Mouse (Mus musculus) hematopoietic stem cell, adult 5-6 weeks (primary cell): Measurements from ENCODE around the gene Ank3. TPM values are rescaled to one million over a fixed set of nuclear protein-coding genes. Genes with fewer than 3 reads are reported as not detected.

Experiments used
- ATAC-seq, 2 experiments: fragments of 125-278 bp in 1 of 2; replicated peaks in 1 of 2; 2 replicates each; pipeline ENCODE4 v1.8.0; 2016 to 2017; ENCODE audit warnings: inconsistent platforms in 2 of 2, mild to moderate bottlenecking in 2 of 2, moderate number of reproducible peaks in 2 of 2, low read depth in 1 of 2, moderate TSS enrichment in 1 of 2; ENCODE audit not compliant: low FRiP score in 2 of 2, poor library complexity in 2 of 2, severe bottlenecking in 2 of 2, insufficient read depth in 1 of 2, low TSS enrichment in 1 of 2
- total RNA-seq: library from RNA; stranded (forward); fragments of 172-1452, 232-1000 nt; gene quantifications from 2 replicates; pipeline ENCODE4 v1.2.3, GENCODE M21; 2017

The Ank3 gene
- total RNA-seq, 1 experiment from 2014 or later: not detected

DNA sequence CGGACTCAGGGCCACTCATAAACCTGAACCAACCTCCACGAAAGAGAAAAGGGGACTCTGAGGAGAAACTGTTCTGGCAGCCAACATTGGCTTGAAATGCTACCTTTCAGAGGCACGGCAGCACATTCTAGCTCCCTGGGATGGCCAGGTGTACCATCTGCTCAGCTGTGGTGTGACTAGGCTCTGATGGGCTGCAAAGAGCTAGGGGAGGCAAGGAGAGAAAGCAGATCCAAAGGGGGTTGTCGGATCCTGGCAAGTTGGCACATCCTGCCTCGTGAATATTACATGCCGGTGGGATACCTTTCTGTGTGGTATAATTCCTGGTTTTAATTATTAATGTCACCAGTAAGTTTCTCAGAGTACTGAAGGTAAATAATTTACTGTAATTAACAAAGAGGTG is 548.5 kb downstream of the Ank3 start:
- ATAC-seq: no peak

DNA sequence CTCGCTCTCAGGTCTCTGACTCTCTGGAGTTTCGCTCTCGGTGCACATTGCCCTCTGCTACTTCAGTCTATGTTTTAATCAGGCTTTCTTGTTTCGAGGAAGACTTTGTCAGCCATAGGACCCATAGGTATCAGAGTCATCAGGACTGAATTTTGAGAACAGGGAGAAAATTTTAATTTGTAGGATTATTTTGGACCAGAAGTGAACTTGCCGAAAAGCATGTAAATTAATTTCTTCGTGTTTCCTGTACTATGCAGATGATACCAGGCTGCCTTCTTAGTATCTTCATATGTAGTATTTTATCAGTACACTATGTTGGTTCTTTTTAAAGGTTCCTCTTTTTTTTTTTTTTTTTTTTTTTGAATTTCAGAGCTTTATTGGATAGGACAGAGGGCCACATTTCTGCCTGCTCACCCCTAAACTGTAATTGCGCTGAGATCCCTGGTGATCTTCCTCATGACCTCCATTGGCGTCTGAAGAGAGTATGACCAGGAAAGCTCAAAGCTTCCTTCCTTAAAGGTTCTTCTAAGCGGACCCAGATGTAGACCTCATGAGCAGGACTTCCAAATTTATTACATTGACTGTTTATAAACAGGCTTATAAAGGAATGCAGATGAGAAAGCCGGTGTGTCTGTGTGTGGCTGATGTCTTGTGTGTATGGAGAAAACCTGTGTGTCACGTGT is 551.8 kb downstream of the Ank3 start:
- ATAC-seq: no peak

DNA sequence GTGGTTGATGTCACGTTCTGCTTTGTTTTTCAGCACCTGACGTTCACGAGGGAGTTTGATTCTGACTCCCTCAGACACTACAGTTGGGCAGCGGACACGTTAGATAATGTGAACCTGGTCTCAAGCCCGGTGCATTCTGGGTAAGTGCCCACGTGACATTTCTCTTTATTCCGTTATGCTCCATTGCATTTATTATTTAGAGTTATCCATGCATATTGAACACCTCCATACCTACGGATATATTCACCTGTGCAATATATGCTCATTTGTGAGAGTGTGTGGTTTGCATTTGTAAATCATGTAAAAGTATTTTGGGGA is 552.3 kb downstream of the Ank3 start:
- ATAC-seq: no peak

DNA sequence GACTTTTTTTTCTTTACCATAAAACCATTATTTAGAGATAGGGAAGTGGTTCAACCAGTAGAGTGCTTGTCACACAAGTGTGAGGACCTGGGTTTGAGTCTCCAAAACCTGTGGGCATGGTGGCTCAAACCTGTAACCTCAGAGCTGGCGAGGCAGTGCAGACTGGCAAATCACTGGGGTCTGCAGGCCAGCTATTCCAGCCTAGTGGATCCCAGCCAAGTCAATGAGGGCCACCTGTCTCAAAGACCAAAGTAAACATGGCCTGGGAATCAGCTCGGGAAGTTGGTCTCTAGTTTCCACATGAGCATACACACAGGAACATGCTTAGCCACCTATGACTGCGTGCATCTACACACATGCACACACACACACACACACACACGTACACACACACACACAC is 552.9 kb downstream of the Ank3 start:
- ATAC-seq: no peak

DNA sequence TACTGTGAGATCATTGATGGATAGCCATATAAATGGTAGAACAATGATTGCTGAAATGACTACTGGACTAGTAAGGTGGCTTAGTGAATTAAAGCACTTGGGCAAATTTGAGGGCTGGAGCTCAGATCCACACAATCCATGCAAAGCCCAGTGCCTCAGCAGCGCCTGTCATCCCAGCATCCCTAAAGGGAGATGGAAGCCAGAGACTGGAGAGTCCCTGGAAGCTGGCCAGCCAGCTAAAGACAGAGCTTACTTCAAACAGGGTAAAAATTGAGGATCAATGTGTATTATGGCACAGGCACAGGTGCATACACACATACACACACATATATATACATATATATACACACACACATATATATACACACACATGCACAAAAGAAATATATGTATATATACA is 553.7 kb downstream of the Ank3 start:
- no peak for ATAC-seq

DNA sequence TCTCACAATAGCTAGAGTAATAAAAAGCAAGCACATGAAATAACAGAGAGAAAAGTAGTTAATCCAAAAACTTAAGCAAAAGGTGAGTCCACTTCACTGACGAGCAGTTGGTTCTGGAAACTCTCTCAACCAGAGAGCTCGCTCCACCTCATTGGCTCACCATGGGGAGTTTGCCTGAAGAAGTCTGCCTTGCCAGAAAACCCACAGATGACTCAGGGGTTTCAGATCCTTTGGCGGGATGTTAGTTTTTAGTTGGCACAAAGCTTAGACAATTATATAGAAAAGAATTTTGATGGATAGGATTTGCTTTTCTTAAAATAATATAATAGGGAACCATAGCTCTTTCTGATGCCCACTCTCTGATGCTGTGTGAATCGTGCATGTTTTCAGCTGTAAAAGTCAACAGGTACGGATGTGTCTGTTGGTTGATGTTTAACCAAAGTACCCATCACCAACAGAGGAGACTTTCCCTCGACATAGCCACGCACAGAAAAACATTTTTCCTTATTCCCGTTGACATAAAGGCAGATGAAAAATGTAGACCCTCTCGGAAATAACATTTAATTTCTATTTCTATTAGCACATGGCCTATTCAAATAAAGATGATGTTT is 556.2 kb downstream of the Ank3 start:
- ATAC-seq: no peak

DNA sequence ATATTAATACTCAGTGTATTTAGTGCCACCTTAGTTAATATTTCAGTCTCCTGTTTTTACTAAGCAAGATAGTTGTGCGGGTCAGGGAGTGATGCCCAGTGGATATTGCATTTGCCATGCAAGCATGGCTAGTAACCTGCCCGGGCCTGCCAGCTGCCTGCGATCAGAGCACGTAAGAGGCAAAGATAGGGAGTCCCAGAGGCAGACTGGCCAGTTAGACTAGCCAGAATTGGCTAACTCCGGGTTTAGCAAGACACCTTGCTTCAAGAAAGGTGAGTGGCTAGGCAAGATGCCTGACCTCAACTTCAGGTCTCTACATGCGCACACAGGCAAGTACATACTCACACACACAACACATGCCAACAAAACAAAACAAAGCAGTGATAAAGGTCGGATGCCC is 563.7 kb downstream of the Ank3 start:
- ATAC-seq: no peak

DNA sequence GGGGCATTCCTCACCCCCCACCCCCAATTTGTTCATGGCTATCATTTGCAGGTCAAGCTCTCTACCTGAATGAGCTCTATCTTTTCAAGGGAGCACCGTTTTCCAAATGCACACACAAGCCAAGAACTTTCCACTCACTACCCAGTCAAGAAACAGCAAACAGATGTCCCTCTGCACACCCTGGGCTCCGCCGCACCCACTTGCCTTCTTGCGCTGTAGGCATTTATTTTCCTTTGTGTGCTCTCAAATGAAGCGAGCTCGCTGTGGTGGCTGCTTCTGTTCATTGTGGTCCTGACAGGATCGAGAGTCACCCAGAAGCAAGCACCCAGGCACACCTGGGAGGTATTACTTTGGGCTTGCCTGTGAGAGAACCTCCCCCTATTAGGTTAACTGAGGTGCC is 564.4 kb downstream of the Ank3 start:
- no peak for ATAC-seq

DNA sequence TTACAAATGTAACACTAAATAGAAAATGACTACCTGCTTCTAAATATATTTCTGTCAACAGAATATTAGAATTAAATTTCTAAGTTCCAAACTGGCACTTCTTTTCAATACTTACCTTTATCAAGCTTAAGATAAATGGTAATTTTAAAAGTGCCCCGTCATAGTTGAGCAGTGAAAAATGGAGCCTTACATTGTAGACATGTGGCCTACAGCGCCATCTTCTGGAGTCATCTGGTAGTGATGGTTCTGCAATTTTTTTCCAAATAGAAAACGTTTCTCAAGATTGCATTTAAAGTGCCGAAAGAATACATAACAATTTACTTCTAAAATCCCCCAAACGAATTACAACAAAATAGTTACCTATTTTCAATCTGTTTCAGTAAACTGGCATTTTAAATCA is 566.0 kb downstream of the Ank3 start:
- ATAC-seq: peak; percentile 52 to 80; a peak in 3 of 4 replicates

DNA sequence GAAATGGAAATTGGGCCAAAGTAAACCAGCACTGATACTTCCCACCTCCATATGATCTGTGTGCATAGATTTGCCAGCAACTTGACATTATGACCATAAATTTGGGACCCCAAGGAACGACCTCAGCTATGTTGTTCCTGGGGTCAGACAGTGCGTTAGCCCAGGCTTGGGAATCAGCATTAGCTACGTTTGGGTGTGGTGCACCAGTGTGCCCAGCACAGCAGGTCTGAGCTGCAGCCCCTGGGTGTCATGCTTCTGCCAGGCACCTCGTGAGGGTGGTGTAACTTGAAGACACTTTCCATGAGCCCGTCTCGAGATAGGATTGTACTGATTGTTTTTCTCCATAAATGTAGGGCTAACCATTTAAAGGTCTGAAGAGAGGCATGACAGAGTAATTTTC is 566.5 kb downstream of the Ank3 start:
- ATAC-seq: no peak

DNA sequence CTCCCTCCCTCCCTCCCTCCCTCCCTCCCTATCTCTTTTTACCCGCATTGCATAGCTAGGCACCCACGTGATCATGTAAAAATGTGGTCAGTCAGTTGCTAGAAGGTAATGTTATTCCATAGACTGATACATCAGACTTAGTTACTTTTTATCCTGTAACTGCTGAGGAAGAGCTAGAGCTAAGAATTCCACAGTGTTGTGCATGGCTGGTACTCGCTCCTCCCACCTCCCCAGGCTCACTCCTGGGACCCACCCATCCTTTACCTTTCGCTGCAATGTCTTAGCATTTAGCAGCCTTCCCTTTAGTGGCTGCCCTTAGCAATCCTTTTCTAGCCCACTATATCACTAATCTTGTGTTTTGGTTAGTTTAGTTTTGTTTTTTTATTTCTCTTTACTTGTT is 569.4 kb downstream of the Ank3 start:
- ATAC-seq: no peak

DNA sequence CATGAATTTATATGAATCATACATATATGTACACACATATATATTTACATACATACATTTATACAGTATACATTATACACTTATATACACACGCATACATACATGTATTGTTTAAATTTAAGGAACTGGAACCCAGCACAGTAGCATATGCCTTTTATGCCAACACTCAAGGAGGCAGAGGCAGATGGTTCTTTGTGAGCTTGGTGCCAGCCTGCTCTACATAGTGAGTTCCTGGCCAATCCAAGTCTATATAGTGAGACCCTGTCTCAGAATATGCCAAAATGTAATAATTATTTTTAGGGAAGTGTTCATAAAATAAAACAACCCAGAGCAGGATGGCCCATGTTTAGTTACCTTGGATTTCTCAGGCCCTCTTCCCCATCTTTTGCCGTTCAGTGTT is 581.1 kb downstream of the Ank3 start:
- no peak for ATAC-seq

DNA sequence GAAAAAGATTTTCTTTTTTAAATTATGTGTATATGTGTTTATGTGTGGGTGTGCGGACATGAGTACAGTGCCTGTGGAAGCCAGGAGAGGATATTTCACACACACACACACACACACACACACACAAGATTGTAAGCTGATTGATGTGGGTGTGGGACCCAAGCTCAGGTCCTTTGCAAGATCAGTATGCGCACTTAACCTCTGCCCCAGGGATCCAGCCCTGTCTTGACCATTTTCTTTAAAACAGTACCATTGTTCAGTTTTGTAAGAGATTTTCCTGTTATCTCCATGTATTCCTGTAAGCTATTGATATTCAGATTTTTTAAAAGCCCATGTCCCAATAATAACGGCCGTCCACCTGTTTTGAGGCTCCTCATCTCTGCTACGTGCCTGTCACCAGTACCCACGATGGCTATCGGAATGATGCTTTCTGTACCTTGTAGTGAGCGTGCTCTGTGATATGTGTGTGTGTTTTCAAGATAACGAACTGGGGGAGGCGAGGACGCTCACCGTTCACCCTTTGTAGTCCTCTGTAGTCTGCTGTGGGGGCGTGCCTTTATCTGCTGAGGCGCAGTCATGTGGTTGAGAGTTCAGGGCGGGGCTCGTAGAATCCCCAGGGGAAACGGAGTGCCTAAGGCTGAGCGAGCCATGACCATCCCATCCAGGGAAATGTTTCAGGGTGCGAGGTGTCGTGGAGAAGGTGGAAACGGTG is 583.0 kb downstream of the Ank3 start:
- ATAC-seq: no peak

DNA sequence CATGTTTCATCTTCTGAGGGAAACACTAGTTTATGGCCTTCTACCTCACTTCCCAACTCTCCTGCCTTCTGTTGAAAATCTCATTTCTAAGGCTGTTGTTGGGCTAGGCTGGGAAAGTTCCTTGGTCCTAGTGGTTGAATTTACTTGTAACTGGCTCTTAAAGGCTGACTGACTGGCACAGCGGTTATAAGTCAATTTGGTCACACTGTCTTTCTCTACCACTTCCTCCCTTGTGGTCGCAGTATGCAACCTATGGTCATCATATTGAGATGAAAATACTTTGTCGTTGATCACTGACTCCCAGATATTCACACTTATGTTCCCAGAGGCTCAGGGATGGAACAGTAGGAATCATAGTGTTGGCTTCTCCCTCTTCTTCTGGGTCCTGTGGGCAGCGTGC is 584.1 kb downstream of the Ank3 start:
- ATAC-seq: no peak

DNA sequence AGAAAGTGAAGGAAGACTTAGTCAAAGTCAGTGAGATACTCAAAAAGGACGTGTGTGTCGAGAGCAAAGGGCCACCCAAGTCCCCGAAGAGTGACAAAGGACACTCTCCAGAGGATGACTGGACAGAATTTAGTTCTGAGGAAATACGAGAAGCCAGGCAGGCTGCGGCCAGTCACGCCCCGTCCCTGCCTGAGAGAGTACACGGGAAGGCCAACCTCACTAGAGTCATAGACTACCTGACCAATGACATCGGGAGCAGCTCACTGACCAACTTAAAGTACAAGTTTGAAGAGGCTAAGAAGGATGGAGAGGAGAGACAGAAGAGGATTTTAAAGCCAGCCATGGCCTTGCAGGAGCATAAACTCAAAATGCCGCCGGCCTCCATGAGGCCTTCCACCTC is 588.9 kb downstream of the Ank3 start:
- ATAC-seq: no peak

DNA sequence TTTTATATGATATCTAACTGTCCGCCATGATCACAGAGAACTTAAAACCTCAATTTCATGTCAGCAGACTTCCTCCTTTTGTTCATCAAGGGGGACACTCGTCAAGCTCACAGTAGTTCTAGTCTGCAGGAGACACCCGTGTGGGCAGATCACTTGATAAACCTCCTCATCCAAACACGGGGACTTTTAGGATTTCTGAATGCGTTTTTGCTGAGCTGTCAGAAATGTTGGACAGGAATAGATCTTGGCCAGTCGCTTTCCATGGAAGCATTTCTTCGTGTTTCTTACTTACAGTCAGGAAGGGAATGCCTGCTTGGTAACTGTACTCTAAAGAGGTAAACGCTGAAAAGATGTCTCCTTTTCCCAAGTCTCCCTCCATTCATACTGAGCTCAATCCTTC is 598.5 kb downstream of the Ank3 start:
- ATAC-seq: no peak

DNA sequence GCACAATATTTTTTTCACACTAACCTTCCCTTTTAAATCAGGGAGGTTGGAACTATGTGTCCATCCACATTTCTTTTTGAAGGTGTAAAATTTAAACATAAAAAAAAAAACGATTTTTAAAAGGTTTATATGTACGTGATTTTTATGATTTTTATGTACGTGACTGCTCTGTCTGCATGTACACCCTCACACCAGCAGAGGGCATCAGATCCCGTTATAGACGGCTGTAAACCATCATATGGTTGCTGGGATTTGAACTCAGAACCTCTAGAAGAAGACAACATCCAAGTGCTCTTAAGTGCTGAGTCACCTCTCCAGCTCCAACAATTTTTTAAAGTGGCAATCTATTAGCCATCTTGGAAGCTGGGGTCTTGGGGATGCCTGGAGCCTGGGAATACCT is 605.5 kb downstream of the Ank3 start:
- no peak for ATAC-seq

DNA sequence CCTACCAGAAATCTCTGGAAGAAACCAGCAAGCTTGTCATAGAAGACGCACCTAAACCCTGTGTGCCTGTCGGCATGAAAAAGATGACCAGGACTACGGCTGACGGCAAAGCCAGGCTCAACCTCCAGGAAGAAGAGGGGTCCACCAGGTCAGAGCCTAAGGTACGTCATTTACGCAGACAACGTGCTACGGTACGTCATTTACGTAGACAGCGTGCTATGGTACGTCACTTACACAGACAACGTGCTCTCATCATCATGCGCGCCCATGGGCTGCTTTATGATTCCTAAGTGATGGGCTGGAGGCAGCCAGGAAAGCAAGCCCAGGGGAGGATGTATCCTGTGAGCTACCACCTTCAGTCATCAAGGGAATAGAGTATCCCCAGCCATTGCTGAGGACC is 606.3 kb downstream of the Ank3 start:
- no peak for ATAC-seq

DNA sequence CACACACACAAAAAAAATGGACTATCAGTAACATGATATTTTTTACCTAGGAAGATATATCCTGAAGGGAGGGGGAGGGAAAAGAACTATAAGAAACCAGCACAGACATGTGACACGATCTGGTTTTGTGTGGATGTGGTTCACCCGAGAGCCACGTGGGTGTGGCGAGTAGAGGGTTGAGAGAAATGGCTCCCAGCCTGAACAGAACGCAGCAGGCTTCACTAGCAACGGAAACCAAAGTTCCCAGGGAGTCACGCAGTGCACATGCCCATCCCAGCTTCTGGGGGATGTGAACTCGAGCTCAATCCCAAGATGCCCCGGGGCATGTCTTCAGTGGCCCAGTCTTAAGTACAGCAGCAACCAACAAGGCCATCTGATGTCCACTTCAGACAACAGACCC is 607.8 kb downstream of the Ank3 start:
- ATAC-seq: no peak
